Mouse (Mus musculus) hindbrain, embryonic 12.5 days (tissue): ENCODE measurements around the gene Pde12. TPM values are rescaled to one million over a fixed set of nuclear protein-coding genes. Genes with fewer than 3 reads are reported as not detected.

Experiments used
- ATAC-seq: fragments of 200-750 bp; cut with Nextera tagmentation; 2 replicates; pipeline ENCODE4 v1.8.0; 2017; ENCODE audit warnings: moderate TSS enrichment; ENCODE audit not compliant: low FRiP score
- H3K27ac ChIP-seq: fragments of 300-500 bp; sonication (generic); 2 replicates; pipeline ENCODE4 v1.5.1; 2016; ENCODE audit warnings: mild to moderate bottlenecking
- H3K27me3 ChIP-seq: fragments of 300-500 bp; sonication (generic); 2 replicates; pipeline ENCODE4 v1.6.1; 2016; ENCODE audit warnings: mild to moderate bottlenecking
- H3K36me3 ChIP-seq: fragments of 300-500 bp; sonication (generic); 2 replicates; pipeline ENCODE4 v1.6.1; 2016; ENCODE audit warnings: mild to moderate bottlenecking
- H3K4me1 ChIP-seq: fragments of 300-500 bp; sonication (generic); 2 replicates; pipeline ENCODE4 v1.6.1; 2016
- H3K4me2 ChIP-seq: fragments of 300-500 bp; sonication (generic); replicated peaks from 2 replicates; pipeline ENCODE4 v1.6.1; 2016; ENCODE audit warnings: mild to moderate bottlenecking
- H3K4me3 ChIP-seq: fragments of 300-500 bp; sonication (generic); 2 replicates; pipeline ENCODE4 v1.5.1; 2016; ENCODE audit warnings: mild to moderate bottlenecking
- H3K9ac ChIP-seq: fragments of 300-500 bp; sonication (generic); 2 replicates; pipeline ENCODE4 v1.6.1; 2016; ENCODE audit warnings: mild to moderate bottlenecking, moderate library complexity
- H3K9me3 ChIP-seq: fragments of 300-500 bp; sonication (generic); replicated peaks from 2 replicates; pipeline ENCODE4 v1.6.1; 2016; ENCODE audit warnings: mild to moderate bottlenecking
- WGBS: fragments of 180-500 bp; shearing (Covaris S2); methylation state at CpG from one replicate; pipeline ENCODE4 v1.1.7; 2016; 5-methylcytosine and 5-hydroxymethylcytosine counted together
- polyA plus RNA-seq: library from polyadenylated mRNA; unstranded; fragments of >200 nt; fragmentation: Nextera tagmentation; extraction: Ambion mirVana; gene quantifications from 2 replicates; pipeline ENCODE4 v1.2.1, GENCODE M21; 2016

Pde12 gene
- polyA plus RNA-seq, 1 experiment from 2014 or later = 12.3 TPM

DNA sequence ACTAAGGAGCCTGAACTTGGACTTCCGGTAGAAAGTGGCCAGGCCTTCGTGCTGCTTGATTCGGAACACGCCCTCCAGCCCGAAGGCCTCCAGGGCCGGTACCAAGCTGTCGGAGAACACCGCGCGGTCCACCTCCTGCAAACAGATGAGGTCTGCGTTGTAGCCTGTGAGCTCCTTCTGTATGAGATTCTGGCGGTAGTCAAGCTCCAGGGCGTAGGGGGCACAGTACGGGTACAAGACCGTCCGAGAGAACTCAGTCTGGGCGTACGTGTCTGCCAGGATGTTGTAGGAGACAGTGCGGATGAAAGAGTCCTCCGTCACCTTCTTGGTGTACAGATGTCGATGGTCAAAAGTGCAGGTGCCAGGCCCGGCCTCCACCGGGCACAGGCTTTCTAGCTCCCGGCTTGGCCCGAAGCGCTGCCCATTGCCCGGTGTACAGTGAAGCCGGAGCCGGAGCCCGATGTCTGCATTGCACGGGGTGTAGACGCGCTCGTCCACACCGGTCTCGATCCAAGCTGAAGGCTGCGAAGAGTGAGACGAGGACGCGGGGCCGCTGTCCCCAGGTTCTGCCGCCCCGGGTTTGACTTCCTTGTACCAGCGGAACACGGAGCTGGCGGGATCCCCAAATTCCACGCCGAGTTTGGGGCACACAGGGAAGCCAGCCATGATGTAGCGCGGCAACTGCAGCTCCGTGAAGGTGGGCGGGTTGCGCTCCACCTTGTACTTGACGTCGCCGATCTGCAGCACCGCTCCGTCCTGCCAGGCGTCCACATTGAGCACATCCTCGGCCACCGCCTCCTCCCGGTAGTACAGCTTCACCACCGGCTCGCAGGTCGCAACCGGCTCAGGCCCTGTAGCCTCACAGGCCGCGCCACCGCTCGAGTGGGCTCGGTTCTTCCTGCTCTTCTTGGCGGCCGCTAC is 1.1 kb downstream of the Pde12 start:
- Histone ChIP-seq H3K4me1 (peaks cover 32% of the 10 kb centered on the region), H3K4me3 (peak overlapping the region; percentile 96), H3K27me3 (no peaks in the 10 kb centered on the region), H3K36me3 (peaks cover 19% of the 10 kb centered on the region), H3K9me3 (no peaks in the 10 kb centered on the region), H3K9ac (peak overlapping the region; percentile 90), H3K4me2 (peak overlapping the region; percentile 98), H3K27ac (peak overlapping the region; percentile 83)
- ATAC-seq = peak; percentile 43
- 2% methylated on average over 73 of the region's 73 CpGs for WGBS

DNA sequence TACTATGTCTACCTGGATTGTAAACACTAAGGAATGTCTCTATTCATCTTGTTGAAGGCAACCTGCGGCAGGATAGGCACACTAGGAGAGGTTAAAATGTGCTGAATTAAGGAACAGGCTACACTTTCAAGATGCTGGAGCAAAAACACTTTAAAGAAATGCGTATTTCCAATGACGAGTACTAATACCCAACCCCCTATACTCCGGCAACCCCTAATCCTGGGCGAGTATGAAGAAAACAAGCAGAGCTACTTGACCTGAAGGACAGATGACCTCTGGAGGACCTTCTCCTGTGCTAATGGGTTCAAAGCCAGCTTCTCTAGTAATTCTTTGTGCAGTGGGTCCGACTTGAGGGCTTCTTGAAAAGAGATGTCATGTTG is 1.7 kb downstream of the Pde12 start:
- Histone ChIP-seq H3K4me1 (peaks cover 32% of the 10 kb centered on the region), H3K9ac (peak overlapping the region; percentile 90), H3K9me3 (no peaks in the 10 kb centered on the region), H3K4me3 (peak overlapping the region; percentile 96), H3K27ac (no peak overlapping the region), H3K4me2 (peak overlapping the region; percentile 98), H3K27me3 (no peaks in the 10 kb centered on the region), H3K36me3 (peaks cover 20% of the 10 kb centered on the region)
- WGBS = 27% methylated on average over 6 of the region's 6 CpGs
- ATAC-seq = no peak

DNA sequence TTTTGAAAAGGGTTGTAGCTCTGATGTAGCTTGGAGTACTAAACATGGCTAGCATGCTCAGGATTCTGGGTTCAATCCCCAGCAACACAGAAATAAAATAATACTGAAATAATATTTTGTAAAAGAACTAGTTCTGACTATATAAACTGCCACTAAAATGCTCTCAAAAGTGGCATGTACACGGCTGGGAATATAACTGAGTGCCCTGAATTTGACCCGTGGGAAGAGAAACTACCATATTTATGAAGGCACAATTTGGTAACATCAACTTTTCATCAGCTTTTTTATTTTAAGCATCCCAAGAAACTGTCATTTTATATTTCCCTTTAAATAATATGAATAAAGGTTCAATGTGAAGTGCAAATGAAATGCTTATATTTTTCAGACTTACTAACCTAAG is 5.8 kb downstream of the Pde12 start:
- WGBS = 92% methylated on average over 2 of the region's 2 CpGs
- Histone ChIP-seq H3K9me3 (no peaks in the 10 kb centered on the region), H3K4me1 (peaks cover 27% of the 10 kb centered on the region), H3K9ac (no peak overlapping the region), H3K27me3 (no peaks in the 10 kb centered on the region), H3K36me3 (peaks cover 23% of the 10 kb centered on the region), H3K4me3 (no peak overlapping the region), H3K27ac (no peak overlapping the region), H3K4me2 (no peak overlapping the region)
- no peak for ATAC-seq

DNA sequence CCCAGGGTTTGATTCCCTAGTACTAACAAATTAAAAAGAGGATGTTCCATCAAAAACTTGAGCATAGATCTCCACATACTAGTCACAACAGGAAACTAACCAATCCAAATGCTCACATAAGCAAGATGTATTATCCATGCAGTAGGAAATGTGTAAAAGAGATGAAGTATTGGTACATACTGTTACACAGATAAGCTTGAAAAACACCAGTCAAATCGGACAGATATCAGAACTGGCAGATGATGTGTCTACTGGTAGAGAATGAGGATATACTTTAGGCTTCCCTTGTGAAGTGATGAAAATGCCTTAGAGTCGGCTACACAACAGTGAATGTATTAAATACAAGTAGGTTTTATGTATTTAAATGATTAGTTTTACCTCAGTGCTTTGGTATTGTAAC is 7.2 kb downstream of the Pde12 start:
- 96% methylated on average over 2 of the region's 2 CpGs for WGBS
- H3K4me2 ChIP-seq = no peak overlapping the region
- no peaks in the 10 kb centered on the region for H3K9me3 ChIP-seq
- no peak for ATAC-seq
- H3K9ac ChIP-seq = no peak overlapping the region
- H3K27ac ChIP-seq = no peak overlapping the region
- H3K36me3 ChIP-seq = peaks cover 27% of the 10 kb centered on the region
- no peaks in the 10 kb centered on the region for H3K27me3 ChIP-seq
- peaks cover 15% of the 10 kb centered on the region for H3K4me1 ChIP-seq
- H3K4me3 ChIP-seq = no peak overlapping the region

DNA sequence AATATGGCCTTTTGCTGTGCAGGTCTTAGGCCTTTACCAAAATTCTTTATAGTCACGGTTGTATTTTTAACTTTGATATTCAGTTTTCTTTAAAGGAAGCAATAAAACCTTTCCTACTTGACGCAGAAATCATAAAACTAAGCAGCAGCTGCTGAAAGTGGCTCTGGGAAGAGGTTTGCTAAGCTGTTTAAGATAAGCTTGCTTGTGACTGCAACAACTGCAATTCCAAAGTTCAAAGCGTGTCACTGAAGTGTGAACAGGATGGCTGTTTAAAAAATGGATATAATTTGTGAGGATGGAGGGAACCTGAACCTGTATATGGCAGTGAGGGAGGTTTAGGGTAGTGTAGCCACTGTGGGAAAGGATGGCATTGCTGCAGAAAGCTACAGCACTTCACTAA is 7.7 kb downstream of the Pde12 start:
- peaks cover 31% of the 10 kb centered on the region for H3K36me3 ChIP-seq
- no peaks in the 10 kb centered on the region for H3K9me3 ChIP-seq
- no peak overlapping the region for H3K4me3 ChIP-seq
- H3K27ac ChIP-seq = no peak overlapping the region
- no peaks in the 10 kb centered on the region for H3K27me3 ChIP-seq
- WGBS = 95% methylated on average over 3 of the region's 3 CpGs
- no peak for ATAC-seq
- peaks cover 11% of the 10 kb centered on the region for H3K4me1 ChIP-seq
- H3K4me2 ChIP-seq = no peak overlapping the region
- H3K9ac ChIP-seq = no peak overlapping the region

DNA sequence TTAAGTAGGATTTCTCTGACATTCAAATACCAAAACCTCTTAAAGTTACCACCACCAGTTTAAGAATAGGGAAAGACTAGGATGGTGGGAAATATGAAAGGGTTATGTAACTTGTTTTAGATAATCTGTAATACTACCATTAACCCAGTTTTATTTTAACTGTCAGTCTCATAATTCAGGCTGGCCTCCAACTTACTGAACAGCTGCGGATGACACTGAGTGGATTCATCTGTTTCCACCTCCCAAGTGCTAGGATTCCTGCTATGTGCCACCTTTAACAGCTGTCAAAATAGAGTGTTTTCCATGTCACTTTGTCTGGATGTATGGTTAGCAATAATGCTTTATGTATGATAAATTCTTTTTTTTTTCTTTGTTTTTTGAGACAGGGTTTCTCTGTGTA is 9.4 kb downstream of the Pde12 start:
- Histone ChIP-seq H3K9ac (no peak overlapping the region), H3K27ac (no peak overlapping the region), H3K4me2 (no peak overlapping the region), H3K27me3 (no peaks in the 10 kb centered on the region), H3K4me3 (no peak overlapping the region), H3K4me1 (no peaks in the 10 kb centered on the region), H3K9me3 (no peaks in the 10 kb centered on the region), H3K36me3 (peaks cover 30% of the 10 kb centered on the region)
- WGBS = 97% methylated on average over 1 of the region's 1 CpGs
- ATAC-seq = no peak

DNA sequence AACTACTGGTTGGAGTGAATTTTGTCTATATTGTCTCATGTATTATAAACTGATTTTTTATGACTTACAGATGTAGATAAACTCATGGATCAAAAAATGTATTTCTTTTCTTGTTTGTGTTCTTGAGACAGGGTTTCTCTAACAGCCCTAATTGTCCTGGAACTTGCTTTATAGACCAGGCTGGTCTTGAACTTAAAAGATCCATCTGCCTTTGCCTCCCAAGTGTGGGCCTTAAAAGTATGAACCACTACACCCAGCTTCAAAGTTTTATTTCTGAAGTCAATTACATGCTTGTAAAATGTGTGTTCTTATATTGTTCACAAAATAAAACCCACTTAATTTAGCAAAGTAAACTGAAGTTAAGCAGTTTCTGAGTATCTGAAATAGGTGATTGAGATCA is 11.5 kb downstream of the Pde12 start:
- no peak overlapping the region for H3K4me3 ChIP-seq
- H3K4me1 ChIP-seq = no peaks in the 10 kb centered on the region
- no peak overlapping the region for H3K4me2 ChIP-seq
- H3K27ac ChIP-seq = no peak overlapping the region
- no peak for ATAC-seq
- H3K27me3 ChIP-seq = no peaks in the 10 kb centered on the region
- H3K9ac ChIP-seq = no peak overlapping the region
- peaks cover 37% of the 10 kb centered on the region for H3K36me3 ChIP-seq
- no peaks in the 10 kb centered on the region for H3K9me3 ChIP-seq

DNA sequence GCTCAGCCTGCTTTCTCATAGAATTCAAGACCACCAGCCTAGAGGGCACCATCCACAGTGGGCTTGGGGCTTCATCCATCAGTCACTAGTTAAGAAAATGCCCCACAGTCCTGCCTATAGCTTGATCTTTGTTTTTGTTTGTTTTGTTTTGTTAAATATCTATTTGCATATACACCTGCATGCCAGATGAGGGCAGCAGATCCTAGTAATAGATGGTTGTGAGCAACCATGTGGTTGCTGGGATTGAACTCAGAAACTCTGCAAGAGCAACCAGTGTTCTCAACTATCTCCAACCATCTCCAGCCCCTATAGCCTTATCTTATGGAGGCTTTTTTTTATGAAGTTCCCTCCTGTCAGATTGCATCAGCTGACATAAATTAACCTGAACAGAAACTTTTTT is 17.8 kb downstream of the Pde12 start:
- H3K9ac ChIP-seq = no peak overlapping the region

DNA sequence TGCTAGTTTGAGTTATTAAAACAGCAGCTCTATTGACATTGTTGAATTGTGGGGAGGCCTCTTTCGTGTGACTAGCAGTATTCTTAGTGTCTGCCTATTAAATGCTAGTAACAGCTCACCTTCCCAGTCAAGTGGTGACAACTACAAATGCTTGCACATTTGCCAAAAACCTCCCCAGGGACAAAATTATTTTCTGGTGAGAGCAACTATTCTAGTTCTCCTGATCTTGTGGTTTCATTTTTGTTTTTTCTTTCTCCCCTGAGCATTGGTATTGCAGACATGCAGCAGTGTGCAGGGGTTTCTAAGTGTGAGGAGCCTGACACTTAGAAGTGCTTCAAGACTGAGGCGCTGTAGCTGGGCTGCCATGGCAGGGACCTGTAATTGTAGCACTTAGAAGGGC is 21.9 kb downstream of the Pde12 start:
- H3K4me2 ChIP-seq = no peak overlapping the region
- no peaks in the 10 kb centered on the region for H3K9me3 ChIP-seq
- H3K27me3 ChIP-seq = no peaks in the 10 kb centered on the region
- 90% methylated on average over 2 of the region's 2 CpGs for WGBS
- no peak overlapping the region for H3K9ac ChIP-seq
- H3K36me3 ChIP-seq = peaks cover 22% of the 10 kb centered on the region
- peaks cover 8% of the 10 kb centered on the region for H3K4me1 ChIP-seq
- H3K27ac ChIP-seq = no peak overlapping the region
- no peak overlapping the region for H3K4me3 ChIP-seq
- no peak for ATAC-seq

More for the DNA sequence above, 17.8 kb downstream of the Pde12 start:
- Histone ChIP-seq H3K4me2 (no peak overlapping the region), H3K27ac (no peak overlapping the region), H3K36me3 (peaks cover 51% of the 10 kb centered on the region), H3K27me3 (no peaks in the 10 kb centered on the region), H3K9me3 (no peaks in the 10 kb centered on the region), H3K4me1 (no peaks in the 10 kb centered on the region), H3K4me3 (no peak overlapping the region)
- ATAC-seq = no peak

DNA sequence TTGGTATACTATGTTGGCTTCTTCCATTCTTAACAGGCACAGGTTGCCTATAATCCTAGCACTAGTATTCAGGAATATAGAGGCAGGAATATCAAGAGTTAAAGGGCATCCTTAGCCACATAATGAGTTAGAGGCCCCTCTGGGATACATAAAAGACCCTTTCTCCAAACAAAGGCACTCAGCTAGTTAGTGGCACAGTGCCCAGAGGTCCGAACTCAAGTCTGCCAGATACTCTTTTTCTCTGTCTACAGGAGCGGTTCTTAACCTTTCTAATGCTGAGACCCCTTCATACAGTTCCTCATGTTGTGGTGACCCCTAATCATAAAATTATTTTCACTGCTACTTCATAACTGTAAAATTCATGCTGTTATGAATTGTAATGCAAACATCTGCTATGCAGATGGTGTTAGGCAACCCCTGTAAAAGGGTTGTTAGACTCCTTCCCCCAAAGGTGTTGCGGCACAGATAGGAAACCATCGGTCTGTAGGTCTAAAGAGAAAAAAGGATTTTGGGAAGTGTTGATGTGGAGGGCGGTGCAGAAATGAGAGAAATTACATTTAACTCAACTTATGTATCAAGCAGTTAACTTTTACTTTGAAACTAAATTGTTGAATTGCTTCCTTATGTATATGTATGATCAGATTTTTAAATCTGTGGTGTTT is 23.6 kb downstream of the Pde12 start:
- 0 out of 2 replicates have a peak overlapping the region, but pooled peaks have one; percentile 0 for H3K27ac ChIP-seq
- H3K36me3 ChIP-seq = peaks cover 15% of the 10 kb centered on the region
- H3K9me3 ChIP-seq = no peaks in the 10 kb centered on the region
- no peak overlapping the region for H3K4me3 ChIP-seq
- no peak overlapping the region for H3K9ac ChIP-seq
- H3K4me2 ChIP-seq = peak overlapping the region; percentile 29
- peaks cover 8% of the 10 kb centered on the region for H3K4me1 ChIP-seq
- no peak; the same call in 1 of the 2 replicates for ATAC-seq
- WGBS = 57% methylated on average over 5 of the region's 5 CpGs
- no peaks in the 10 kb centered on the region for H3K27me3 ChIP-seq

DNA sequence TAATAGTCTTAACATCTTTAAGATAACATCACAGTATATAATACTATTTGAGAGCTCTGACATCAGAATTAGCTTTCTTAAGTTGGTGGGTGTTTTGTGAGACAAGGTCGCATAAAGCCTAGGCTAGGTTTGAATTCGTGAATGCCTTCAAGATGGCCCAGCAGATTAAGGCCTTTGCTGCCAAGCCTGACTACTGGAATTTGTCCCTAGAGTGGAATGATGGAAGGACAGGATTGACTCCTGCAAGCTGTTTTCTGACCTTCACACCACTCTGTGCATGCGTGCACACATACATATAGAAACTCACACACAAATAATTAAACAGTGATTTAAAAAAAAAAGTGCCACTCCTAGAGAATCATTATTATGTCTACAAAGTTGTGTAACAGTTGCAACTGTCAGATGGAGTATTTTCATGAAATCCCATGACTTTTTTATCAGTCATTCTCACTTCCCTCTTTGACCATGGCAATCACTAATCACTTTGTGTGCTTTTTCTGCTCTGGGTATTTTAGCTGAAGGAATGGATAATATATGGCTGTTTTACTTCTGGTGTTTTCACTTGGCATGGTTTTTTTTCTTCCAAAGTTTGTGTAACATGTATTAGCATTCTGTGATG is 26.6 kb downstream of the Pde12 start:
- no peak overlapping the region for H3K27ac ChIP-seq
- WGBS = 80% methylated on average over 3 of the region's 3 CpGs
- peaks cover 7% of the 10 kb centered on the region for H3K36me3 ChIP-seq
- no peak overlapping the region for H3K4me2 ChIP-seq
- no peak for ATAC-seq
- H3K4me1 ChIP-seq = peaks cover 23% of the 10 kb centered on the region
- no peak overlapping the region for H3K4me3 ChIP-seq
- no peak overlapping the region for H3K9ac ChIP-seq
- H3K9me3 ChIP-seq = no peaks in the 10 kb centered on the region
- H3K27me3 ChIP-seq = no peaks in the 10 kb centered on the region

DNA sequence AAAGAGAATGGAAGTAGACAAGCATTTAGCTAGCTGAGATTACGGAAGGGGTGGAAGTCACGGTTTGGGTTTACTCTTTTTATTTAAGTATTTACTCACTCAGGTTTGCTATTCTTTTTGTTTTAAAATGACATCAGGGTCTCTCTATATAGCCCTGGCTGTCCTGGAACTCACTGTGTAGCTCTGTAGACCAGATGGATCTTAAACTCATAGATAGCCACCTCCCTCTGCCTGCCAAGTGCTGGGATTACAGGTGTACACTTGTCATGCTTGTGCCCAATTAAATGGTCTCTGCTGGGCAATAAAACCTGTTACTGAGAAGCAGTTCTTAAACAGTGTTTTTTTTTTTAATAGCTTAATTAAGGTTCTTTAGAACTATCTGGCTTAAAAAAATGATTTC is 29.7 kb downstream of the Pde12 start:
- Histone ChIP-seq H3K4me1 (peaks cover 18% of the 10 kb centered on the region), H3K4me3 (peak overlapping the region; percentile 87), H3K36me3 (no peaks in the 10 kb centered on the region), H3K9me3 (no peaks in the 10 kb centered on the region), H3K27me3 (no peaks in the 10 kb centered on the region), H3K9ac (peak overlapping the region; percentile 94), H3K27ac (no peak overlapping the region), H3K4me2 (peak overlapping the region; percentile 76)
- ATAC-seq = no peak
- 64% methylated on average over 2 of the region's 2 CpGs for WGBS
